Mouse (Mus musculus) spleen, adult 2 months (tissue): ENCODE results near the gene Trub2.

Experiments used
- CTCF ChIP-seq: fragments of 200-500 bp; IDR thresholded peaks from 2 replicates; pipeline ENCODE4 v1.5.1; 2011; ENCODE audit warnings: mild to moderate bottlenecking, inconsistent platforms; ENCODE audit not compliant: insufficient read depth, insufficient read length, insufficient replicate concordance; ENCODE audit errors: extremely low read depth
- POLR2A ChIP-seq: fragments of 200-500 bp; IDR thresholded peaks from 2 replicates; pipeline ENCODE4 v1.6.1; 2011; ENCODE audit warnings: low read depth, low read length, inconsistent platforms

GRCm38 (mm10) chr2:29767976-29768709, 20.2 kb downstream of the Trub2 start:
- TF ChIP-seq POLR2A = no peak
- TF ChIP-seq CTCF = no peak
